Mouse (Mus musculus): Measurements from ENCODE around the gene Reep3. TPM values are rescaled to one million over a fixed set of nuclear protein-coding genes. Genes with fewer than 3 reads are reported as not detected.

The Reep3 gene
- polyA plus RNA-seq, 1 experiment from 2014 or later = 28.7 TPM

GRCm38 (mm10) chr10:66970336-66971115, 126.2 kb downstream of the Reep3 start:
- no peak overlapping the region for H3K4me3 ChIP-seq (ENCODE audit: control insufficient read depth in 1 of 2, insufficient read depth in 1 of 2, low read depth in 1 of 2, low read length in 2 of 2)
- no peak overlapping the region for H3K27ac ChIP-seq (replicated peaks in 1 of 2; ENCODE audit: control insufficient read depth in 1 of 2, insufficient read depth in 1 of 2, low read depth in 2 of 2, low read length in 2 of 2)
- WGBS = 89% methylated on average over 23 of the region's 23 CpGs
- H3K9me3 ChIP-seq (ENCODE audit: control insufficient read depth, low read length) = peaks cover 4% of the 10 kb centered on the region; the same call in 1 of the 2 replicates
- H3K4me1 ChIP-seq (ENCODE audit: control insufficient read depth in 2 of 2, insufficient read depth in 2 of 2, low read length in 2 of 2) = peaks cover 0 to 3% of the 10 kb centered on the region in 2 experiments; a peak in 1 of 4 replicates
- H3K9ac ChIP-seq (ENCODE audit: low read length) = no peak overlapping the region
- H3K36me3 ChIP-seq (ENCODE audit: control insufficient read depth, insufficient read depth, low read length) = no peaks in the 10 kb centered on the region
- H3K4me2 ChIP-seq (ENCODE audit: low read length) = no peak overlapping the region
- ATAC-seq (ENCODE audit: insufficient number of reproducible peaks, insufficient read depth, low FRiP score, low read depth) = no peak
- no peaks in the 10 kb centered on the region for H3K27me3 ChIP-seq (ENCODE audit: control insufficient read depth, insufficient read depth, low read length)

GRCm38 (mm10) chr10:66969581-66969980, 127.2 kb downstream of the Reep3 start:
- Histone ChIP-seq H3K27ac (replicated peaks in 1 of 2; ENCODE audit: control insufficient read depth in 1 of 2, insufficient read depth in 1 of 2, low read depth in 2 of 2, low read length in 2 of 2) (no peak overlapping the region), H3K9me3 (ENCODE audit: control insufficient read depth, low read length) (peaks cover 4% of the 10 kb centered on the region; the same call in 1 of the 2 replicates), H3K36me3 (ENCODE audit: control insufficient read depth, insufficient read depth, low read length) (no peaks in the 10 kb centered on the region), H3K27me3 (ENCODE audit: control insufficient read depth, insufficient read depth, low read length) (no peaks in the 10 kb centered on the region), H3K4me1 (ENCODE audit: control insufficient read depth in 2 of 2, insufficient read depth in 2 of 2, low read length in 2 of 2) (no peaks in the 10 kb centered on the region), H3K4me2 (ENCODE audit: low read length) (no peak overlapping the region), H3K9ac (ENCODE audit: low read length) (no peak overlapping the region), H3K4me3 (ENCODE audit: control insufficient read depth in 1 of 2, insufficient read depth in 1 of 2, low read depth in 1 of 2, low read length in 2 of 2) (no peak overlapping the region)
- WGBS = 68% methylated on average over 2 of the region's 2 CpGs
- no peak for ATAC-seq (ENCODE audit: insufficient number of reproducible peaks, insufficient read depth, low FRiP score, low read depth)

- Histone ChIP-seq H3K27me3 (ENCODE audit: control insufficient read depth, insufficient read depth, low read length) (no peaks in the 10 kb centered on the region), H3K4me2 (ENCODE audit: low read length) (no peak overlapping the region), H3K27ac (replicated peaks in 1 of 2; ENCODE audit: control insufficient read depth in 1 of 2, insufficient read depth in 1 of 2, low read depth in 2 of 2, low read length in 2 of 2) (no peak overlapping the region), H3K4me3 (ENCODE audit: control insufficient read depth in 1 of 2, insufficient read depth in 1 of 2, low read depth in 1 of 2, low read length in 2 of 2) (no peak overlapping the region), H3K9me3 (ENCODE audit: control insufficient read depth, low read length) (peaks cover 4% of the 10 kb centered on the region; the same call in 1 of the 2 replicates), H3K36me3 (ENCODE audit: control insufficient read depth, insufficient read depth, low read length) (no peaks in the 10 kb centered on the region), H3K4me1 (ENCODE audit: control insufficient read depth in 2 of 2, insufficient read depth in 2 of 2, low read length in 2 of 2) (no peaks in the 10 kb centered on the region), H3K9ac (ENCODE audit: low read length) (no peak overlapping the region)
- 78% methylated on average over 5 of the region's 5 CpGs for WGBS
- ATAC-seq (ENCODE audit: insufficient number of reproducible peaks, insufficient read depth, low FRiP score, low read depth) = no peak
Measured at GRCm38 (mm10) chr10:66969081-66969480, 127.7 kb downstream of the Reep3 start.

- Histone ChIP-seq H3K27ac (replicated peaks in 1 of 2; ENCODE audit: control insufficient read depth in 1 of 2, insufficient read depth in 1 of 2, low read depth in 2 of 2, low read length in 2 of 2) (no peak overlapping the region), H3K27me3 (ENCODE audit: control insufficient read depth, insufficient read depth, low read length) (no peaks in the 10 kb centered on the region), H3K4me3 (ENCODE audit: control insufficient read depth in 1 of 2, insufficient read depth in 1 of 2, low read depth in 1 of 2, low read length in 2 of 2) (no peak overlapping the region), H3K9me3 (ENCODE audit: control insufficient read depth, low read length) (peaks cover 4% of the 10 kb centered on the region; the same call in 1 of the 2 replicates), H3K4me2 (ENCODE audit: low read length) (no peak overlapping the region), H3K9ac (ENCODE audit: low read length) (no peak overlapping the region), H3K4me1 (ENCODE audit: control insufficient read depth in 2 of 2, insufficient read depth in 2 of 2, low read length in 2 of 2) (no peaks in the 10 kb centered on the region), H3K36me3 (ENCODE audit: control insufficient read depth, insufficient read depth, low read length) (no peaks in the 10 kb centered on the region)
- no peak for ATAC-seq (ENCODE audit: insufficient number of reproducible peaks, insufficient read depth, low FRiP score, low read depth)
- 58% methylated on average over 4 of the region's 4 CpGs for WGBS
Measured at GRCm38 (mm10) chr10:66968541-66968940, 128.2 kb downstream of the Reep3 start.

- Histone ChIP-seq H3K4me2 (ENCODE audit: low read length) (no peak overlapping the region), H3K4me3 (ENCODE audit: control insufficient read depth in 1 of 2, insufficient read depth in 1 of 2, low read depth in 1 of 2, low read length in 2 of 2) (no peak overlapping the region), H3K27ac (replicated peaks in 1 of 2; ENCODE audit: control insufficient read depth in 1 of 2, insufficient read depth in 1 of 2, low read depth in 2 of 2, low read length in 2 of 2) (no peak overlapping the region), H3K9me3 (ENCODE audit: control insufficient read depth, low read length) (peaks cover 4% of the 10 kb centered on the region; the same call in 1 of the 2 replicates), H3K36me3 (ENCODE audit: control insufficient read depth, insufficient read depth, low read length) (no peaks in the 10 kb centered on the region), H3K27me3 (ENCODE audit: control insufficient read depth, insufficient read depth, low read length) (no peaks in the 10 kb centered on the region), H3K9ac (ENCODE audit: low read length) (no peak overlapping the region), H3K4me1 (ENCODE audit: control insufficient read depth in 2 of 2, insufficient read depth in 2 of 2, low read length in 2 of 2) (no peaks in the 10 kb centered on the region)
- WGBS = 81% methylated on average over 9 of the region's 9 CpGs
- ATAC-seq (ENCODE audit: insufficient number of reproducible peaks, insufficient read depth, low FRiP score, low read depth) = no peak
Measured at GRCm38 (mm10) chr10:66966391-66967109, 130.2 kb downstream of the Reep3 start.

- Histone ChIP-seq H3K27me3 (ENCODE audit: control insufficient read depth, insufficient read depth, low read length) (no peaks in the 10 kb centered on the region), H3K27ac (replicated peaks in 1 of 2; ENCODE audit: control insufficient read depth in 1 of 2, insufficient read depth in 1 of 2, low read depth in 2 of 2, low read length in 2 of 2) (no peak overlapping the region), H3K36me3 (ENCODE audit: control insufficient read depth, insufficient read depth, low read length) (no peaks in the 10 kb centered on the region), H3K4me1 (ENCODE audit: control insufficient read depth in 2 of 2, insufficient read depth in 2 of 2, low read length in 2 of 2) (no peaks in the 10 kb centered on the region), H3K9me3 (ENCODE audit: control insufficient read depth, low read length) (no peaks in the 10 kb centered on the region), H3K9ac (ENCODE audit: low read length) (no peak overlapping the region), H3K4me2 (ENCODE audit: low read length) (no peak overlapping the region), H3K4me3 (ENCODE audit: control insufficient read depth in 1 of 2, insufficient read depth in 1 of 2, low read depth in 1 of 2, low read length in 2 of 2) (no peak overlapping the region)
- 83% methylated on average over 8 of the region's 8 CpGs for WGBS
- ATAC-seq (ENCODE audit: insufficient number of reproducible peaks, insufficient read depth, low FRiP score, low read depth) = no peak
Measured at GRCm38 (mm10) chr10:66960136-66960535, 136.6 kb downstream of the Reep3 start.

Measured in heart, embryonic 14.5 days (tissue).